Mouse (Mus musculus): Measurements from ENCODE around the gene Parva.

The Parva gene

GRCm38 (mm10) chr7:112423438-112423837 lies 3.9 kb upstream of the Parva start:
- DNase-seq (ENCODE audit: low spot score in 2 of 2) = no peak

GRCm38 (mm10) chr7:112426811-112427210 lies 494 bp upstream of the Parva start:
- DNase-seq (ENCODE audit: low spot score in 2 of 2) = no peak

- peak; percentile 90 to 91 for DNase-seq (ENCODE audit: low spot score in 2 of 2)
Measured at GRCm38 (mm10) chr7:112428158-112428535, 842 bp downstream of the Parva start.

GRCm38 (mm10) chr7:112439846-112440245 lies 12.5 kb downstream of the Parva start:
- no peak for DNase-seq (ENCODE audit: low spot score in 2 of 2)

GRCm38 (mm10) chr7:112444152-112444984 lies 17.1 kb downstream of the Parva start:
- no peak for DNase-seq (ENCODE audit: low spot score in 2 of 2)

DNA sequence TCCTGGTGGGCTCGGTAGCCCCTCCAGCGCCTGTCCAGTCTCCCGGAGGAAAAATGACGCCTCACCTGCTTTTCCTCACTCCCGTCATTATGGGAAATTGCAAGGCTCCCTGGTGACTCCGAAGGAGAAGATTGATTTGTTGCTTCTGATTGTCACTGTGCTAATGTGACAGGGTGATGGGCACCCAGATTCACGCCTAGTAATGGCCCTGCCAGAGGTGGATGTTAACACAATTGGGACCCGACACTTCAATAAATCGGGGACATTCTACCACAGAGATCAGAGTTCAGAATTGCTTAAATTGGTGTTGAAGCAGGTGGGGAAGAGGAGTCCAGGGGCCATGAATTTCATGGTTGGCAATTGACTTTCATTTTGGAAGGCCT lies 17.7 kb downstream of the Parva start:
- DNase-seq (ENCODE audit: low spot score in 2 of 2) = no peak

DNA sequence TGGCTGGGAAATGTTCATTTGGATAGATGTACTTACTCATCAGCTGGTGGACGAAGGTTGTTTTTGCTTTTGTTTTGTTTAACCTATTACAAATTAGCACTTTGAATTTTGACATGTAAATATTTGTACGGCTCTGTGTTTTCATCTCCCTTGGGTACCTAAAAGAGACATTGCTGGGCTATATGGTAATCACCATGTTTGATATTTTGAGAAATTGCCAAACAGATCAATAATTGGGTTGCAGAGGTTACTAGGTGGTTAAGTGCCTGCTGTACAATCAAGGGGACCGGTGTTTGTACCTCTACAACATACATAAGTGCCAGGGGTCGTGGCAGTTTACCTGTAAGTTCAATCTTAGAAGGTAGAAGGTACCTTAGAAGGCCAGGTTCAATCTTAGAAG lies 19.2 kb downstream of the Parva start:
- no peak for DNase-seq (ENCODE audit: low spot score in 2 of 2)

- DNase-seq (ENCODE audit: low spot score in 2 of 2) = no peak
Measured at GRCm38 (mm10) chr7:112449954-112450700, 22.8 kb downstream of the Parva start.

- no peak for DNase-seq (ENCODE audit: low spot score in 2 of 2)
Measured at GRCm38 (mm10) chr7:112452471-112452870, 25.2 kb downstream of the Parva start.

DNA sequence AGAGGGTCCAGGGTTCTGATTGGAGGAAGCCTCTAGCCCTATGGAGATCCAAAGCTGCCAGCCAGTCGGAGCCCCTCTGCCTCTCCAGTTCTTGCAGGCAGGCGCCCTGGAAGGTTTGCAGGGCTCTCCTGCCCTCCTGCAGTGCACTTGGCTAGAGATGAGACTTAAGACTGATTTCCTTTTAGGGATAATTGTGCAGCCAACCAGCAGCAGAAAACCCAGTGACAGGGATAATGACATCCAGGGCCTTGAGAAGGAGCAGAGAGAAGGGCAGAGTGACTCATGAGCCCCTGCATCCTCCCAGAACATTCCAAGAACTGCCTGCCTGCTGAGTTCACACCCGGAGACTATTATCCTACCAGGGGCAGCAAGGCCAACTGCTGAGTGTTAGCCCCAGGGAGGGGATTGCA lies 26.5 kb downstream of the Parva start:
- no peak for DNase-seq (ENCODE audit: low spot score in 2 of 2)

GRCm38 (mm10) chr7:112454380-112454779 lies 27.1 kb downstream of the Parva start:
- no peak for DNase-seq (ENCODE audit: low spot score in 2 of 2)

DNA sequence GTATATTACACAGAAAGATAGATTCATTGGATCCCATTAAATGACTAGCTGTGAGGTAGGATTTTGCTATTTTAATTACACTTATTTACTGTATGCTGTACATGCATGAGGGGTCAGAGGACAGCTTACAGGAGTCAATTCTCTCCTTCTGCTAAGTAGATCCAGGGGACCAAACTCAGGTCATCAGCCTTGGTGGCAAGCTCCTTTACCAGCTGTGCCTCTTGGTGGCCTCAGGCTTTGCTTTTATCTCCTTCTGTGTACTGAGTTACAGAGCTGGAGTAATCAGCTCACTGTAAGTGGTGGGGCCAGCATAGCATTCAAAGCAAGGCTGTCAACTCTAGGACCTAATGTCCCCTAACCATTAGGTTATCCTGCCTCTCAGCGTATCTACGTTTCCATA lies 27.6 kb downstream of the Parva start:
- no peak for DNase-seq (ENCODE audit: low spot score in 2 of 2)

- DNase-seq (ENCODE audit: low spot score in 2 of 2) = no peak
Measured at GRCm38 (mm10) chr7:112455566-112456110, 28.3 kb downstream of the Parva start.

DNA sequence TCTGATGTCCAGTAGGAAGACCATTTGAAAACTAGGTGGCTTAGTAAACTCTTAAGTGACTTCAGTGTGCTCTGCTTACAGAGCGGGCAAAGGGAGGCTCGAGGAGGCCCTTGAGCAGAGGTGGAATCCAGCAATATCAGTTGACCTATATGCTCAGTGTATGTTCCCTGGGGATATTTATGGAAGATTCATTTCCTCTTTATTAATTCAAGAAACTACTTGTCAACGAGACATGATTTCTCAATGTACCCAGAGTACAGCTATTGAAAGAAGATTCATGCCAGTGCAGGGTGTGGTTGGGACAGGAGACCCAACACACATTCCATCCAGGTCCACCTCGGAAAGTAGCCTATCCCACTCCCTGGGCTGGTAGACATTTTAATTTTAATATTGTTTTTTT lies 30.1 kb downstream of the Parva start:
- DNase-seq (ENCODE audit: low spot score in 2 of 2) = no peak

- DNase-seq (ENCODE audit: low spot score in 2 of 2) = no peak
Measured at GRCm38 (mm10) chr7:112457920-112458319, 30.6 kb downstream of the Parva start.

GRCm38 (mm10) chr7:112458440-112458839 lies 31.1 kb downstream of the Parva start:
- no peak for DNase-seq (ENCODE audit: low spot score in 2 of 2)

- DNase-seq (ENCODE audit: low spot score in 2 of 2) = no peak
Measured at GRCm38 (mm10) chr7:112463074-112463473, 35.8 kb downstream of the Parva start.

GRCm38 (mm10) chr7:112465920-112466319 lies 38.6 kb downstream of the Parva start:
- no peak for DNase-seq (ENCODE audit: low spot score in 2 of 2)

DNA sequence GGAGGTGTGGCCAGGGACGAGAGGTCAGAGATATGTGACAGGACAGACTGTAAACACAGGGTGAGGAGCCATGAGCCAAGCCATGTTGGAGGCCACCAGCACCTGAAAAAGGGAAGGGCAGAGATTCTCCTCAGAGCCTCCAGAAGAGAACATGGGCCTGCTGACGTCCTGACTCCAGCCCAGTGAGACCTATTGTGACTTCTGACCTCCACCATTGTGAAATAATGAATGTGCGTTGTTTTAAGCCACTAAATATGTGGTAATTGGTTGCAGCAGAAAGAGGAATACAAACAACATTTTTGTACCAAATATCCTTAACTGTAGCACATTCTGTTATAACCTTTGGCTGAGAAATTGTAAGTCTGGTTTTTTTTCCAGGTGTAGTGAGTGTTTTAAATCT lies 39.5 kb downstream of the Parva start:
- DNase-seq (ENCODE audit: low spot score in 2 of 2) = no peak

GRCm38 (mm10) chr7:112467687-112468111 lies 40.4 kb downstream of the Parva start:
- DNase-seq (ENCODE audit: low spot score in 2 of 2) = peak; percentile 67 to 79

GRCm38 (mm10) chr7:112469817-112470216 lies 42.5 kb downstream of the Parva start:
- DNase-seq (ENCODE audit: low spot score in 2 of 2) = peak; percentile 55 to 79

- DNase-seq (ENCODE audit: low spot score in 2 of 2) = peak; percentile 33 to 46
Measured at GRCm38 (mm10) chr7:112471316-112471715, 44.0 kb downstream of the Parva start.
